Mouse (Mus musculus) lung, embryonic 14.5 days (tissue): ENCODE data around the gene Foxq1. TPM values are rescaled to one million over a fixed set of nuclear protein-coding genes. Genes with fewer than 3 reads are reported as not detected.

Source experiments
- ATAC-seq: fragments of 200-750 bp; cut with Nextera tagmentation; 2 replicates; pipeline ENCODE4 v1.8.0; 2017; ENCODE audit warnings: mild to moderate bottlenecking, moderate TSS enrichment, moderate library complexity; ENCODE audit not compliant: insufficient read depth
- DNase-seq: peaks from one replicate; pipeline ENCODE4 v3.0.0-alpha.2; 2015
- H3K27ac ChIP-seq: fragments of 300-500 bp; sonication (generic); 2 replicates; pipeline ENCODE4 v1.5.1; 2014; ENCODE audit warnings: low read depth, mild to moderate bottlenecking, moderate library complexity
- H3K27me3 ChIP-seq: fragments of 300-500 bp; sonication (generic); 2 replicates; pipeline ENCODE4 v1.6.1; 2014; ENCODE audit warnings: low read length, control low read depth; ENCODE audit not compliant: insufficient read depth
- H3K36me3 ChIP-seq: fragments of 300-500 bp; sonication (generic); 2 replicates; pipeline ENCODE4 v1.6.1; 2014; ENCODE audit warnings: control low read depth; ENCODE audit not compliant: insufficient read depth
- H3K4me1 ChIP-seq: fragments of 300-500 bp; sonication (generic); 2 replicates; pipeline ENCODE4 v1.6.1; 2014; ENCODE audit warnings: antibody characterized with exemption, control low read depth; ENCODE audit not compliant: insufficient read depth
- H3K4me2 ChIP-seq: fragments of 300-500 bp; sonication (generic); 2 replicates; pipeline ENCODE4 v1.6.1; 2014; ENCODE audit warnings: mild to moderate bottlenecking
- H3K4me3 ChIP-seq: fragments of 300-500 bp; sonication (generic); 2 replicates; pipeline ENCODE4 v1.5.1; 2014; ENCODE audit warnings: low read depth, low read length
- H3K9ac ChIP-seq: fragments of 300-500 bp; sonication (generic); 2 replicates; pipeline ENCODE4 v1.6.1; 2014
- H3K9me3 ChIP-seq: fragments of 300-500 bp; sonication (generic); 2 replicates; pipeline ENCODE4 v1.6.1; 2016; ENCODE audit warnings: low read depth, low read length, control low read depth
- CTCF ChIP-seq: IDR thresholded peaks from 2 replicates; pipeline ENCODE4 v1.5.1; 2016; ENCODE audit warnings: antibody characterized with exemption, low read depth
- WGBS: fragments of 180-500 bp; shearing (Covaris S2); extraction: QIAGEN DNeasy Blood & Tissue Kit; methylation state at CpG from one replicate; pipeline ENCODE4 v1.1.7; 2014; 5-methylcytosine and 5-hydroxymethylcytosine counted together
- polyA plus RNA-seq: library from polyadenylated mRNA; unstranded; fragments of >200 nt; fragmentation: Nextera tagmentation; extraction: Ambion mirVana; gene quantifications from 2 replicates; pipeline ENCODE4 v1.2.1, GENCODE M21; 2014

The Foxq1 gene
- polyA plus RNA-seq, 1 experiment from 2014 or later, result 0.78 TPM

DNA sequence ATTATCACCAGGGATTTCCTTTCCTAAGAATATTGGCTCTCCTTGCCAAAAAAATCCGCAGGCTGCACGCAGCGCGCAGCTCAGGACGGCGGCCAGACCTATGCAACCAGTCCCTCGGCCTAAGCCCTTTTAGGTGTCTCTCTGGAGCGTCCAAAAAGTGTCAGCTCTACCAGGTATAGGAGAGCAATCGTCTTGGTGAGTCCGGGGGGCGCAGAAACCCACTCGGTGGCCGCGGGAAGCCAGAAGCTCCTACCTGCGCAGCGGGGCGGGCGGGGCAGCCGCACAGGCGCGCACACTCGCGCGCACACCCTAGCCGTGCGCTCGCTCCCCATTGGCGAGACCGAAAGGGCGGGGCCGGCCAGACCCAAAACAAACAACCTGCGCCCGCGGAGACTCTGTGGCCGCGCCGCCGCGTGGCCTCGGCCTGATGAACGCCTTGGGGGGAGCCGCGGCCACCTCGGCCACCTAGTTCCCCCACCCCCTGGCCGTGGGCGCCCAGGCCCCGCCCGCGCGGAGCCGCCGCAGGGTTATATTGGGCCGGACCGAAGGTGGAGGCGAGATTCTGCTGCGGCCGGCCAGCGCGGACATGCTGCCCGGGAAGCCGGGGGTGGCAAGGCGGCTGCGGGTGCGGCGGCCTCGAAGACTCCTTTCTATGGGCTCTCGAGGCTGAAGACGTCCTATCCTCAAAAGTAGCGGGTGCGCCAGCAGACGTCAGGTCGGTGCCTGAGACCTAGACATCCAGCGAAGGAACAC is 2.0 kb downstream of the Foxq1 start:
- peak overlapping the region; percentile 48 for H3K9ac ChIP-seq
- peak; percentile 55 for ATAC-seq
- DNase-seq, result peak; percentile 74
- H3K9me3 ChIP-seq, result no peaks in the 10 kb centered on the region
- no peaks in the 10 kb centered on the region for H3K36me3 ChIP-seq
- TF ChIP-seq CTCF, result no peak
- H3K27me3 ChIP-seq, result peaks cover 87% of the 10 kb centered on the region
- peak overlapping the region; percentile 59 for H3K4me3 ChIP-seq
- H3K4me1 ChIP-seq, result peaks cover 4% of the 10 kb centered on the region; the same call in 1 of the 2 replicates
- H3K27ac ChIP-seq, result no peak overlapping the region
- under 1% methylated on average over 73 of the region's 73 CpGs for WGBS
- H3K4me2 ChIP-seq, result peak overlapping the region; percentile 100

DNA sequence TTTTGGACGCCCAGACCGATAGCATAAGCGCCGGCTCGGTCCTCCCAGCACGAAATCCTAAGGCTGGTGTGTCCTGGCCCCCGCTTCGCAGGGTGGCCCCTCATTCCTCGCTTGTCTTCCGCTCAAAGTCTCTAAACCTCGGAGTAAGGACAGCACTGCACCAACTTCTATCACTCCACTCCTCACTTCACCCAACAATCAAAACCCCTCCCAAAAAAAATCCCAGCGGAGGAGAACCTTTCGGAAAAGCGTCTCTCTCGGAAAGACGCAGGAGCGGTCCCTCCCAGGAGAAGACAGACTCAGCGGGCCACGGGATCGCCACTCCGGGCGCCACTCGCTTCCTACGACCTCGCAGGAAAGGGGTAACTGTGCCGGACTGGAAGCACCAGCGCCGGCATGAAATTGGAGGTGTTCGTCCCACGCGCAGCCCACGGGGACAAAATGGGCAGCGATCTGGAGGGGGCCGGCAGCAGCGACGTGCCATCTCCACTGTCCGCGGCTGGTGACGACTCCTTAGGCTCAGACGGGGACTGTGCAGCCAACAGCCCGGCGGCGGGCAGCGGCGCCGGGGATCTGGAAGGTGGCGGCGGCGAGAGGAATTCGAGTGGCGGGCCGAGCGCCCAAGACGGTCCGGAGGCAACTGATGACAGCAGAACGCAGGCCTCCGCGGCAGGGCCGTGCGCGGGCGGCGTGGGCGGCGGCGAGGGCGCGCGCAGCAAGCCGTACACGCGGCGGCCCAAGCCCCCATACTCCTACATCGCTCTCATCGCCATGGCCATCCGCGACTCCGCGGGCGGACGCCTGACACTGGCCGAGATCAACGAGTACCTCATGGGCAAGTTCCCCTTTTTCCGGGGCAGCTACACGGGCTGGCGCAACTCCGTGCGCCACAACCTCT is 2.8 kb downstream of the Foxq1 start, which contains the start of gene A530084C06Rik:
Gene A530084C06Rik (minus strand): TSS at position 813 of the 898 bp plus-strand sequence.
- TF ChIP-seq CTCF, result no peak
- peak within 1 kb of the TSS; percentile 59 for H3K4me3 ChIP-seq
- H3K9me3 ChIP-seq, result no peaks in the 10 kb centered on the region
- DNase-seq (peak; percentile 54), ATAC-seq (peak; percentile 50)
- peaks cover 4% of the 10 kb centered on the region; the same call in 1 of the 2 replicates for H3K4me1 ChIP-seq
- H3K9ac ChIP-seq, result peak within 1 kb of the TSS; percentile 49
- H3K36me3 ChIP-seq, result no peaks in the 10 kb centered on the region
- peaks cover 91% of the 10 kb centered on the region for H3K27me3 ChIP-seq
- no peak within 1 kb of the TSS for H3K27ac ChIP-seq
- under 1% methylated on average over 87 of the region's 88 CpGs for WGBS
- H3K4me2 ChIP-seq, result peak within 1 kb of the TSS; percentile 100

DNA sequence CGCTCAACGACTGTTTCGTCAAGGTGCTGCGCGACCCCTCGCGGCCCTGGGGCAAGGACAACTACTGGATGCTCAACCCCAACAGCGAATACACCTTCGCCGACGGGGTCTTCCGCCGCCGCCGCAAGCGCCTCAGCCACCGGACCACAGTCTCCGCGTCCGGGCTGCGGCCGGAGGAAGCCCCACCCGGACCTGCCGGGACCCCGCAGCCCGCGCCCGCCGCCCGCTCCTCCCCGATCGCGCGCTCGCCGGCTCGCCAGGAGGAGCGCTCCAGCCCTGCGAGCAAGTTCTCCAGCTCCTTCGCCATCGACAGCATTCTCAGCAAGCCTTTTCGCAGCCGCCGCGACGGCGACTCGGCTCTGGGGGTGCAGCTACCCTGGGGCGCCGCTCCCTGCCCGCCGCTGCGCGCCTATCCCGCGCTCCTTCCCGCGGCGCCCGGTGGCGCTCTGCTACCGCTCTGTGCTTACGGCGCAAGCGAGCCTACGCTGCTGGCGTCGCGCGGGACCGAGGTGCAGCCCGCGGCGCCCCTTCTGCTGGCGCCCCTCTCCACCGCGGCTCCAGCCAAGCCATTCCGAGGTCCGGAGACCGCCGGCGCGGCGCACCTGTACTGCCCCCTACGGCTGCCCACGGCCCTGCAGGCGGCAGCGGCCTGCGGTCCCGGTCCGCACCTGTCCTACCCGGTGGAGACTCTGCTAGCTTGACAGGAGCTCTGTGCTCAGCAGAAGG is 3.6 kb downstream of the Foxq1 start:
- Histone ChIP-seq H3K4me3 (peak overlapping the region; percentile 59), H3K27me3 (peaks cover 83% of the 10 kb centered on the region)

DNA sequence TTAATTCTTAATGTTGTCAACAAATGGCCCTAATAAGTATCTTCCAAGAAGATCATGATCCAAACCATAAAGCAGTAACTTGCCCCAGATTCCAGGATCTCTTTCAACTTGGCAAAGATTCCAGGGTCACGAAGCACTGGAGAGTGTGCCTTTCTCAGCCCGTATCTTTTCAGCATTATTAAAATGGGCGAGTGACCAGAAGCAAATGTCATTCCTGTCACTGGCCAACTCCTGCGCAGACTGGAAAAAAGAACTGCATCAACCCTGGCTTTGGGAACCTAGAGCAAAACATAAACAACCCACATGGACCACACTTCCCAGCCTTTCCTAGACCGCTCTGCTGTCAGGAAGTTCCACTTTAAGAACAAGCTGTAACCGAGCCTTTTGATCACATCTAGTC is 8.5 kb downstream of the Foxq1 start:
- Histone ChIP-seq H3K4me2 (no peak overlapping the region), H3K27ac (no peak overlapping the region), H3K9me3 (no peaks in the 10 kb centered on the region), H3K4me3 (no peak overlapping the region), H3K36me3 (no peaks in the 10 kb centered on the region), H3K4me1 (peaks cover 8% of the 10 kb centered on the region; the same call in 1 of the 2 replicates), H3K9ac (no peak overlapping the region), H3K27me3 (peaks cover 36% of the 10 kb centered on the region)
- ATAC-seq, result no peak
- TF ChIP-seq CTCF, result no peak
- DNase-seq, result peak; percentile 54
- WGBS, result 26% methylated on average over 6 of the region's 6 CpGs

More for the DNA sequence above, 3.6 kb downstream of the Foxq1 start:
- WGBS, result under 1% methylated on average over 92 of the region's 92 CpGs
- Histone ChIP-seq H3K4me1 (peaks cover 4% of the 10 kb centered on the region; the same call in 1 of the 2 replicates), H3K4me2 (peak overlapping the region; percentile 100), H3K36me3 (no peaks in the 10 kb centered on the region), H3K9ac (peak overlapping the region; percentile 49), H3K9me3 (no peaks in the 10 kb centered on the region), H3K27ac (no peak overlapping the region)
- peak; percentile 67 for ATAC-seq
- peak; percentile 81 for DNase-seq
- peak; percentile 62 for TF ChIP-seq CTCF

DNA sequence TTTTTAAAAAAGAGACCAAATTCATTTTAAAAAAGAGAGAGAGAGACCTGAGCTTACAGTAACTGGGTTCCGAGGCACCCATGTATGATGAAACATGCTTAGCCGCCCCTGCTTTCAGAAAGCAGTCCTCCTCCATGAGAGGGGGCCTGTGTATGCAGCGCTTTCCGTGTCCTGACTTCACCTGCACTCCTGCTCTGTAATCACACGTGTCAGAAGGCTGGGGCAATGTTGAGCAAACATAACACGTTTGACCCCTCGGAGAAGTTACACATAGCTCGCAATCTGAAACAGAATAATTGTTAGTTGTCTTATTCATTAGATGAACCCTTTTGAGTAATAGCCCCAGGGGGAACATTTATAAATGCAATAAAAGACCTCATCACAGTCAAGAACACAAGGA is 11.2 kb downstream of the Foxq1 start:
- Histone ChIP-seq H3K4me1 (peaks cover 6% of the 10 kb centered on the region; the same call in 1 of the 2 replicates), H3K36me3 (no peaks in the 10 kb centered on the region), H3K27me3 (peaks cover 13% of the 10 kb centered on the region), H3K9ac (no peak overlapping the region), H3K9me3 (no peaks in the 10 kb centered on the region), H3K4me2 (no peak overlapping the region), H3K27ac (no peak overlapping the region), H3K4me3 (no peak overlapping the region)
- ATAC-seq, result no peak
- 64% methylated on average over 8 of the region's 8 CpGs for WGBS
- TF ChIP-seq CTCF, result no peak
- DNase-seq, result no peak

DNA sequence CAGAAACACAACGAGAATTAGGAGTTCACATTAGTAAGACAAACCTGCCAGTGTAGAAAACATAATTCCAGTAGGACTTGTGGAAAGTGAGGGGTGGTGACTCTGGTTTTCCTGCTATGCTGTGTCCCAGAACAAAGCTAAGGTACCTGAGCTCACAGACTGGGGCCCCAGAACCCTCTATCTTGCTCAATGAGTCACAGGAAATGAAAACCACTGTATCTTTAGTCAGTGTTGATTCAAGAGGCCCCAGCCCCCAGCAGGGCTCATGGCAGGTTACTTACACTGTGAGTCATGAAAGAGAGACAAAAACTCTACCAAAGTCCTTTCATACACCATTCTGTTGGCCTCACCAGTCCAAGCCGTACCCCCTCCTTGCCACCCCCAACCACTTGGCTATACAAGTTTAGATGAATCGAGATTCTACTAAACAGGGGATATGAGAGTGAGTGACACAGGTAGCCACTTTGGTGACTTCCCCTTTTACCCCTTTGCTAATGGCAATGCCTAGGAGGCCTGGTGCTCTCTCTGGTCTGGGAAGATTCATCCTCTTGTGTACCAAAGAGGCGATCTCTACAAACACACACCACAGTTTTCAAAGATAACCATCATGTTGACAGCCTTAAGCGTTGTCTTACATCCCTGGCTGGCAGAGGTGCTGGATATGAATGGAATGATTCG is 11.8 kb downstream of the Foxq1 start:
- no peak for TF ChIP-seq CTCF
- H3K36me3 ChIP-seq, result no peaks in the 10 kb centered on the region
- ATAC-seq, result no peak
- peaks cover 7% of the 10 kb centered on the region for H3K27me3 ChIP-seq
- H3K27ac ChIP-seq, result no peak overlapping the region
- H3K4me3 ChIP-seq, result no peak overlapping the region
- 71% methylated on average over 6 of the region's 6 CpGs for WGBS
- H3K4me1 ChIP-seq, result peaks cover 6% of the 10 kb centered on the region; the same call in 1 of the 2 replicates
- no peak overlapping the region for H3K9ac ChIP-seq
- no peaks in the 10 kb centered on the region for H3K9me3 ChIP-seq
- no peak for DNase-seq
- H3K4me2 ChIP-seq, result no peak overlapping the region
